Comparison of ENCODE assay signal across 8 mouse cellular contexts in the genomic region with DNA sequence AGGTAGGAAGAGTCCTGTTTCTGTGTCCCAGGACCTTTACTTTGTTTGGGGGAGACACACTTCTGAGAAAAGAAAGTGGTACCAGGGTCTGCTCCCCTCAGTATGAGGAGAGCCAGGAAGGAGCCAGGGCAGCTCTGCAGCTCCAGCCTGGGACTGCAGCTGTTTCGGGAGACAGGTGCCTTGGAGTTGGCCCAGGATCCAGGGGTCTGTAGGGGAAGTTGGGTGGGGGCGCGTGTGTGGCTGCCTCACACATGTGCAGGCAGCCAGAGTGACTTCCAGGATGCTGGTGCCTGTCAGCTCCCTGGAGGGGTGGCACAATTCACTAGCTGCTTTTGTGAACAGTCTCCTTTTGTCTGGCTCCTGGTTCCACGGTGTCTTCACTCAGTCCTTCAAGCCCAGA. TPM values are rescaled to one million over a fixed set of nuclear protein-coding genes. Genes with fewer than 3 reads are reported as not detected.
DNase-seq lines count a peak whose midpoint lies in the region; ATAC-seq and TF ChIP-seq lines count a peak whose summit lies in the region.

No protein-coding gene starts in this region.

- no peak for DNase-seq in heart, adult 18-20 months
- peak; percentile 20 for DNase-seq in hindbrain, embryonic 11.5 days (ENCODE audit: low spot score)
- no peak for DNase-seq in adrenal gland, adult 8-10 months
- no peak for DNase-seq in layer of hippocampus, postnatal 36 days
- no peak for DNase-seq in urinary bladder, postnatal 14 days (ENCODE audit: low spot score)

- no peaks in the 10 kb centered on the region for H3K36me3 ChIP-seq in heart, embryonic 15.5 days
- H3K36me3 ChIP-seq in hindbrain, embryonic 11.5 days (ENCODE audit: control insufficient read depth, insufficient read depth, low read length): no peaks in the 10 kb centered on the region
- H3K36me3 ChIP-seq in midbrain, embryonic 12.5 days: no peaks in the 10 kb centered on the region

- TF ChIP-seq CTCF in cortical plate, adult 2 months (IDR thresholded peaks at IDR 0.05; ENCODE audit: extremely low read depth, insufficient read depth, low read length): no peak

- H3K4me2 ChIP-seq in heart, embryonic 15.5 days: peak overlapping the region; percentile 88
- H3K4me2 ChIP-seq in hindbrain, embryonic 11.5 days (replicated peaks; ENCODE audit: low read depth, low read length): peak overlapping the region; percentile 97
- peak overlapping the region; percentile 92 for H3K4me2 ChIP-seq in midbrain, embryonic 12.5 days (replicated peaks)

- H3K27ac ChIP-seq in heart, embryonic 15.5 days: peak overlapping the region; percentile 83; the same call in 1 of the 2 replicates
- H3K27ac ChIP-seq in cortical plate, adult 2 months (ENCODE audit: insufficient read depth, low read length): no peak overlapping the region
- H3K27ac ChIP-seq in hindbrain, embryonic 11.5 days (ENCODE audit: low read depth, low read length): no peak overlapping the region
- no peak overlapping the region for H3K27ac ChIP-seq in midbrain, embryonic 12.5 days (replicated peaks)

- peaks cover 18% of the 10 kb centered on the region; the same call in 1 of the 2 replicates for H3K27me3 ChIP-seq in heart, embryonic 15.5 days
- peaks cover 12% of the 10 kb centered on the region for H3K27me3 ChIP-seq in hindbrain, embryonic 11.5 days (ENCODE audit: control insufficient read depth, insufficient read depth, low read length)
- H3K27me3 ChIP-seq in midbrain, embryonic 12.5 days: peaks cover 49% of the 10 kb centered on the region

- H3K9me3 ChIP-seq in heart, embryonic 15.5 days (replicated peaks): no peaks in the 10 kb centered on the region
- H3K9me3 ChIP-seq in hindbrain, embryonic 11.5 days (ENCODE audit: control insufficient read depth, low read length): no peaks in the 10 kb centered on the region
- H3K9me3 ChIP-seq in midbrain, embryonic 12.5 days: no peaks in the 10 kb centered on the region

- 27% methylated on average over 4 of the region's 4 CpGs for WGBS in heart, embryonic 15.5 days
- 15% methylated on average over 4 of the region's 4 CpGs for WGBS in hindbrain, embryonic 11.5 days
- WGBS in midbrain, embryonic 12.5 days: 28% methylated on average over 4 of the region's 4 CpGs

- H3K4me3 ChIP-seq in heart, embryonic 15.5 days: peak overlapping the region; percentile 60
- H3K4me3 ChIP-seq in cortical plate, adult 2 months (ENCODE audit: insufficient read depth, low read length): peak overlapping the region; percentile 82
- peak overlapping the region; percentile 49 for H3K4me3 ChIP-seq in hindbrain, embryonic 11.5 days (ENCODE audit: low read depth, low read length)
- H3K4me3 ChIP-seq in midbrain, embryonic 12.5 days: peak overlapping the region; percentile 45

- no peak for TF ChIP-seq POLR2A in cortical plate, adult 2 months (IDR thresholded peaks at IDR 0.05; ENCODE audit: extremely low read depth, insufficient read depth, low read length)

- no peak for ATAC-seq in heart, embryonic 15.5 days (replicated peaks; ENCODE audit: insufficient number of reproducible peaks, insufficient read depth, low FRiP score, low read depth)
- no peak for ATAC-seq in hindbrain, embryonic 11.5 days (ENCODE audit: low FRiP score)
- no peak for ATAC-seq in midbrain, embryonic 12.5 days (ENCODE audit: low FRiP score, low read depth)

- peaks cover 51% of the 10 kb centered on the region for H3K4me1 ChIP-seq in heart, embryonic 15.5 days (replicated peaks)
- H3K4me1 ChIP-seq in cortical plate, adult 2 months (ENCODE audit: control insufficient read depth, insufficient read depth, low read length): peaks cover 5% of the 10 kb centered on the region
- H3K4me1 ChIP-seq in hindbrain, embryonic 11.5 days (replicated peaks; ENCODE audit: control insufficient read depth, insufficient read depth, low read length): peaks cover 6% of the 10 kb centered on the region; the same call in 1 of the 2 replicates
- H3K4me1 ChIP-seq in midbrain, embryonic 12.5 days: peaks cover 16% of the 10 kb centered on the region

- H3K9ac ChIP-seq in heart, embryonic 15.5 days: peak overlapping the region; percentile 62
- no peak overlapping the region for H3K9ac ChIP-seq in hindbrain, embryonic 11.5 days (ENCODE audit: low read depth, low read length)
- H3K9ac ChIP-seq in midbrain, embryonic 12.5 days (replicated peaks): peak overlapping the region; percentile 62; the same call in 1 of the 2 replicates

RNA-seq across cellular contexts. Expression of a gene that starts 1.0 kb away (rescaled TPM):
- polyA plus RNA-seq in heart, embryonic 15.5 days (2015; fragmentation: Nextera tagmentation; extraction: Ambion mirVana): 11.3 and 12.9 TPM in 2 replicates
- total RNA-seq in heart, adult 18-20 months (2021): 10 to 100 TPM; 33.2 to 35.2 TPM
- polyA plus RNA-seq in cortical plate, adult 2 months (2012; rRNA removed): 17.1 and 17.7 TPM in 2 replicates
- polyA plus RNA-seq in hindbrain, embryonic 11.5 days (2014; fragmentation: Nextera tagmentation; extraction: Ambion mirVana): 0.11 TPM in 1 of 2 replicates, not detected in the other
- polyA plus RNA-seq in midbrain, embryonic 12.5 days (2016; fragmentation: Nextera tagmentation; extraction: Ambion mirVana): 0.42 and 0.46 TPM in 2 replicates
- total RNA-seq in adrenal gland, adult 8-10 months (2022): 10 to 100 TPM in 2 of 4 experiments, 1 to 10 TPM in 2; 4.5 to 25.5 (median 15.6) TPM
- total RNA-seq in layer of hippocampus, postnatal 36 days (2021): 10 to 100 TPM; 15.5 to 22.3 TPM

RNA-seq across cellular contexts. Expression of a gene that starts 16.3 kb away (rescaled TPM):
- 0.48 and 1.9 TPM in 2 replicates for polyA plus RNA-seq in heart, embryonic 15.5 days (2015; fragmentation: Nextera tagmentation; extraction: Ambion mirVana)
- total RNA-seq in heart, adult 18-20 months (2021): under 1 TPM; 0.20 to 0.64 TPM
- 0.44 and 0.45 TPM in 2 replicates for polyA plus RNA-seq in cortical plate, adult 2 months (2012; rRNA removed)
- 0.34 and 0.47 TPM in 2 replicates for polyA plus RNA-seq in hindbrain, embryonic 11.5 days (2014; fragmentation: Nextera tagmentation; extraction: Ambion mirVana)
- 0.31 and 0.33 TPM in 2 replicates for polyA plus RNA-seq in midbrain, embryonic 12.5 days (2016; fragmentation: Nextera tagmentation; extraction: Ambion mirVana)
- 1 to 10 TPM in 1 of 4 experiments, under 1 TPM in 3; 0.30 to 1.7 (median 0.72) TPM for total RNA-seq in adrenal gland, adult 8-10 months (2022)
- total RNA-seq in layer of hippocampus, postnatal 36 days (2021): 1 to 10 TPM in 1 of 2 experiments, under 1 TPM in 1; 0.65 to 1.5 TPM

RNA-seq across cellular contexts. Expression of a gene that starts 48.0 kb away (rescaled TPM):
- 92.4 and 118 TPM in 2 replicates for polyA plus RNA-seq in heart, embryonic 15.5 days (2015; fragmentation: Nextera tagmentation; extraction: Ambion mirVana)
- total RNA-seq in heart, adult 18-20 months (2021): 10 to 100 TPM; 49.9 to 50.2 TPM
- polyA plus RNA-seq in cortical plate, adult 2 months (2012; rRNA removed): 113 and 116 TPM in 2 replicates
- 104 TPM in 2 replicates for polyA plus RNA-seq in hindbrain, embryonic 11.5 days (2014; fragmentation: Nextera tagmentation; extraction: Ambion mirVana)
- polyA plus RNA-seq in midbrain, embryonic 12.5 days (2016; fragmentation: Nextera tagmentation; extraction: Ambion mirVana): 100 and 112 TPM in 2 replicates
- 100 to 1,000 TPM in 2 of 4 experiments, 10 to 100 TPM in 2; 98.6 to 149 (median 115) TPM for total RNA-seq in adrenal gland, adult 8-10 months (2022)
- 100 to 1,000 TPM; 150 to 152 TPM for total RNA-seq in layer of hippocampus, postnatal 36 days (2021)
